Mouse (Mus musculus) testis, adult 2 months (tissue): ENCODE measurements around the gene Aqp8.

Source experiments
- CTCF ChIP-seq: fragments of 200-500 bp; IDR thresholded peaks from 2 replicates; pipeline ENCODE4 v1.5.1; 2012; ENCODE audit warnings: low read depth, mild to moderate bottlenecking, inconsistent platforms, low read length, moderate library complexity; ENCODE audit not compliant: control insufficient read depth, insufficient read depth, insufficient replicate concordance
- POLR2A ChIP-seq: fragments of 200-500 bp; IDR thresholded peaks from 2 replicates; pipeline ENCODE4 v1.6.1; 2012; ENCODE audit warnings: low read depth, mild to moderate bottlenecking, inconsistent platforms, low read length, moderate library complexity; ENCODE audit not compliant: control insufficient read depth

- TF ChIP-seq POLR2A (no peak), CTCF (no peak)
Observed at GRCm38 (mm10) chr7:123425134-123425757, 36.8 kb upstream of the Aqp8 start.
